Mouse (Mus musculus): Measurements from ENCODE around the gene Mgarp. TPM values are rescaled to one million over a fixed set of nuclear protein-coding genes. Genes with fewer than 3 reads are reported as not detected.

Mgarp gene
- polyA plus RNA-seq (2012; rRNA removed), result 1.4 and 2.2 TPM in 2 replicates

DNA sequence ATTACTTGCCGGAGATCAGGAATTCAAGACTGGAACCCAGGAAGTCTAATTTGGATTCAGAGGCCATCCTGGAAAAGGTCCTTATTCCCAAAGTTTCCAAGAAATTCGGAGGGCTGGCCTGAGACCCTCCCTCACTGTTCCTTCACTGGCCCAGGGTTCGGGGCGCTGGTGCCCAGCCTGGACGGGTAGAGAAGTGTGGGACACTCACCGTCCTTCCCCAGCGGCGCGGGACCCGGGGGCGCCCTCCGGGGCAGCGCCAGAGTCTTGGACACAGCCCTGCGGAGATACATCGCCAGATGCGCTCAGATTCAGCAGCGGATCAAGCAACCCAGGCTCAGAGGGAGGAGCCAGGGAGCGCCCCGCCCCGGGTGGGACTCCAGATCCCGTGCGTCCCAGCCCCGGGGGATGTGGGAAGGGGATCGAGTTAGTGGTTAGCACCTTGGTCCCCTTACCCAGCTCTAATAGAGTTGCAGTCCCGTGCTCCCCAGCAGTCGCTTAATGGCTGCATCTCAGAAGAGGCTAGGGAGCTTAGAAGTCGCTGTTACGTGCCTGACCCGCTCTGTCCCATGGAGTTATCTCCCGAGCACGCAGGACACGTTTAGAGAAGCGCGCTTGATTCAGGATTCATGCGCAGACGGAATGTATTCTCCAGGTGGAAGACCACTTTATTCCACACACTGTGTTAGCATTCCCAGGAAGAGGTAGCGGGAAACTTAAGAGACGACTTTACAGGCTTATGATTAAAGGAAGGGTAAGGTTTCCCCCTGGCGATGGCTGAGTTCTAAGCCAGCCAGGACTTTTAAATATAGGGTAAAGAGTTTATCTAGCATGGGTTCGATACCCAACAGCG is at the start of gene Mgarp:
Gene Mgarp, minus strand, starts transcription at position 520 of the 850 bp plus-strand sequence.

DNA sequence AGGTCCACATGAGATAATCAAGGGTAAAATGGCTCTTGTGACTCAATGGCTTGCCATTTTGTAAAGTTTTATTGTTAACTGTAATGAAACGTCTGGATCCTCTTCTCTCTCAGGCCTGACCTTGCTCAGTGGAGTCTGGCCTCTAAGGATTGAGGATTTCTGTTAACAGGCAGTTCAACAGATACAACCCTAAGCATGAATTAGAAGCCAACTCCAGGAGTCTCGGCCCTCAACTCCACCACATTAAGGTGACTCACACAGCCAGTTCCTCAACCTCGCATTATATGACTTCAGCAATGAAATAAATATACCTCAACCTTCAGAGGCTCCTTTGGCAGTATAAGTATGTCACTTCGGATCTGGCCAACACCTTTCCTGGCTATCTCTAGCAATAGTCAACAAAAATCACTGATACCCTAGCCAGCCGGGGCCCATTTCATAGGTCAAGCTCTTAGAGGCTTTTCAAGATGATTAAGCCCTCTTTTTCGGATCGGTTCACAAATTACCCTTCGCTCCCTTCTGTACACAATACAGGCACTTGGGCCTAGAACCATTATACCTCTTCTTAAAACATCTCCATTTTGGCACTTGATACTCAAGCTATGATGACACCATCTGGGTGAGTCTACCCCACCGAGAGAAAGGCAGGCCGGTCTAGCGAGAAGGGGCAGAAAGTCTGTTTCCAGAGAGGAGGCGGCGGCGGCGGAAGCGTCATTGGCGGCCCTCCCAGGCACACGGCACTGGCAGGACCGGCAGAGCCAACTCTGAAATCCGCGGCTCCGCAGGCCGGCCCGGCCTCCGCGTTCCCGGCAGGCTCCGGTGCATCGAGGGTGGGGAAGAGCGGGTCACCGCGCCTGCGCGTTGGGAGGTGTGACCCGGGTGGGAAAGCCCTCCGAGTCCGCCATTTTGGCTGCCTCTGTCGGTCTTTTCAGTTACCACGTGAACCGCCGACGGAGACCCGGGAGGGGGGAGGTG is 18.8 kb upstream of the Mgarp start, which contains the start of gene Naa15:
Gene Naa15, plus strand, starts transcription at position 51 of the 975 bp plus-strand sequence.

DNA sequence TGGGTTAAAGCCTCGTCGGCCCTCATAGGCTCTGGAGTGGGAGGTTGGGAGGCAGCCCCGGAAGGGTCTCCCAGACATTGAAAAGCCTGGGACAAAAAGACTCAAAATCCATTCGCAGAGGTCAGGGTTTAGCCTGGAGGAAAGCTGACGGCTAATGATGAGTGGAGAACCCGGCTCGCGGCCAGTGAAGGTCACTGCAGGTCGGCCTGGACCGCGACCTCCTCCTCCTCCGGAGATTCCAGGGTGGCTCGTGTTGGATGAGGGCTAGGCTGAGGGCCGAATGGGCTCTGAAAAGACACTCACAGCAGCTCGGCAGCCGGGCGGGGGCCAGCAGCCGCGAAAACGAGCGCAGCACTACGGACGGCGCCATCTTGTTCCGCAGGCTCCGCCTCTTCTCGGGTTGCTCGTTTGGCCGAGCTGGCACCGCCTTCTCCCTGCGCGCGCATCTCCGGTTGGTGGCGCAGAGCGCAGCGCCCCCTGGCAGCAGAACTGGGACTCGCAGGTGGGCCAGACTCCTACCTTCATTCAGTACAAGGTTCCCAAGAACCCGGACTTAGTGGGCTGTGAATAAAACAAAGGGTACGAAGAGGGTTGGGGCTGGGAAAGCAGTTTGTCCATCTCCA is 12.1 kb upstream of the Mgarp start, which contains the start of gene Ndufc1:
Gene Ndufc1, minus strand, starts transcription at position 428 of the 623 bp plus-strand sequence.

DNA sequence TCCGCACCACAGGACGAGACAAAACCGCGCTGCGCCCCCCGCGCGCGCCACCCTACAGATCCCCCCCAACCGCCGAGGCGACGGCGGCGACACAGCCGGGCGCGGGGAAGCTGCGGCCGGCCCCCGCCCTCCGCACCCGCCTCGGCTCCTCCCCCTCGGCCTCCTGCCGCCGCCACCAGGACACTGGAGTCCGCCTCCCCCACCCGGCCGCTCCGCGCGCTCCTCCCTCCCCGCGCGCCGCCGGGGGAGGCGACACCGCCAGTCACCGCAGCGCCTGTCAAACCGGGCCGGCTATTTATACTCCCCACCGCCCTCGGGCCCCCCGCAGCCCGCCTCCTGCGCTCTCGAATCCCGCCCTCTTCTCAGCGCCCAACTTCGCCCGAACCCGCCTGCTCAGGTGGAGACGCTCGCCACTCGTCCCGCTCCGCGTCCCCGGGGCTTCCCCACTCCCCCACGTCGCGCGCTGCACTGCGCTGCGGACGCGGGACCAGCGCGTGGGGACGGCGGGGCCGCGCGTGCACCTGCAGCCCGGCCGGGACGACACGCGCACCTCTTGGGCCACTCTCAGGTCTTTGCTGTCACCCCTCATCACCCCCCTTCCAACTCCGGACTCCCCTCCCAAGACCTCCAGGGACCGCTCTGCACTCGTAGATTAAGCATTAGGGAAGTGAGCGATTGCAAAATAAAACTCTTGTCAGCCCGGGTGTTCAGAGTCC is 55.8 kb downstream of the Mgarp start, which contains the start of gene Elf2:
Gene Elf2, minus strand, starts transcription at position 112 of the 716 bp plus-strand sequence.

Other genes with a start within 250 kb of the Mgarp start
- gene Noct, start 172.3 kb downstream of the Mgarp start, polyA plus RNA-seq (2012; rRNA removed), result 22.0 and 22.4 TPM in 2 replicates
- 58.4 and 61.3 TPM in 2 replicates for gene Elf2, start 56.1 kb downstream of the Mgarp start, polyA plus RNA-seq (2012; rRNA removed)
- gene Ndufc1, start 12.2 kb upstream of the Mgarp start, polyA plus RNA-seq (2012; rRNA removed), result 319 and 335 TPM in 2 replicates
- 28.1 and 29.7 TPM in 2 replicates for gene Naa15, start 18.4 kb upstream of the Mgarp start, polyA plus RNA-seq (2012; rRNA removed)
- gene Rab33b, start 87.2 kb upstream of the Mgarp start, polyA plus RNA-seq (2012; rRNA removed), result 13.2 and 15.6 TPM in 2 replicates
- gene Setd7, start 164.1 kb upstream of the Mgarp start, polyA plus RNA-seq (2012; rRNA removed), result 16.5 and 17.5 TPM in 2 replicates

Measured in central nervous system, embryonic 14 days (tissue).